Mouse (Mus musculus) liver, adult 2 months (tissue): ENCODE data around the gene Foxl1.

ENCODE experiments used
- CTCF ChIP-seq: fragments of 200-500 bp; IDR thresholded peaks from 2 replicates; pipeline ENCODE4 v1.5.1; 2011; ENCODE audit warnings: low read depth, low read length, control low read depth
- POLR2A ChIP-seq: fragments of 200-500 bp; IDR thresholded peaks from 2 replicates; pipeline ENCODE4 v1.6.1; 2011; ENCODE audit warnings: low read length, control low read depth; ENCODE audit not compliant: insufficient read depth; ENCODE audit errors: extremely low read depth

DNA sequence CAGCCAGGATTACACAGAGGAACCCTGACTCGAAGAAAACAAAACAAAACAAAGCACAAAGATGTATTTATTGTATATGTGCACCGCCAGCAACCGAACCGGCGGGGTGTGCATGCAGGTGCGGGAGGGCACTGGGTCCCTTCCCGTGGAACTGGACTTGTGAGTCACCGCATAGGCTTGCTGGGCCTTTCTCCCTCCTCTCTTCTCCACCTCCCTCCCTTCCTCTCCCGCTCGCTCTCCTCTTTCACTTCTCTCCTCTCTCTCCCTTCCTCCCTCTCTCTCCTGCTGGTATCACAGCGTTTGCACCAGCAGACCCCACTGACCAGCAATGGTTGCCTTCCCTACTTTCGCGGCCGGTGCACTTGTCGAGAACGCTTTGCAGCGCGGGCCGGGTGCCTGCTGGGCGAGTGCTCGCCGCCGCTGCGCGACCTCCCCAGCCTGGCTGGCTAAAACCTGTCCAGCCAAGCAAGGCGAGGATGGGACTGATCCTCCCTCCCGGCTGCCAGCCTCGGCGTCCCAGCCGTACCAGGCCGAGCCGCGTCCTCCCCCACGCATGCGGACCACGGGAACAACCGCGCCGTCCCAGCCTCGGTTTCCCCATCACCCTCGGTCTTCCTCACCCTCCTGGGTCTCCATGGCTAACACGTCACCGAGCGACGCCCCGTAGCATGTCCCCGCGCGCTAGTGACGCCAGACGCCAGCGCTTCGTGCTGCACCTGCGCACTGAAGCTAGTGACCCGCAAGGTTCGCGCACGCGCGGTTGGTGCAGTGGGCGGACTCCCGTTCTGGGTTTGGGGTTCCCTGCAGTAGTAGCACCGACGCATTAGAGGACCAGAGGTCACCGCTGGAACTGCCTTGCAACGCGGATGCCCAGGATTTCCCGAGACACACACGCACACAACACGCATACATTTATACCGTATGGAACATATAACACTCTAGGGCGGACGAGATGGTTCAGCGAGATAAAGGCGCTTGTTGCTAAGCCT lies 19.8 kb upstream of the Foxl1 start, which contains the start of gene Mthfsd:
- TF ChIP-seq POLR2A (peak; percentile 75; the same call in 1 of the 2 replicates), CTCF (0 out of 2 replicates have a peak, but pooled peaks have one; percentile 16)
